Mouse (Mus musculus) neutrophil, adult 5-6 weeks (primary cell): Measurements from ENCODE around the gene Zfp735. TPM values are rescaled to one million over a fixed set of nuclear protein-coding genes. Genes with fewer than 3 reads are reported as not detected.

Experiments used
- ATAC-seq: fragments of 151-379, 151-347 bp; 2 replicates; pipeline ENCODE4 v1.8.0; 2017; ENCODE audit warnings: mild to moderate bottlenecking, moderate TSS enrichment; ENCODE audit not compliant: insufficient number of reproducible peaks, poor library complexity, low FRiP score, severe bottlenecking; ENCODE audit errors: extremely low read depth
- total RNA-seq: library from RNA; stranded (forward); fragments of 200-1000 nt; gene quantifications from 2 replicates; pipeline ENCODE4 v1.2.3, GENCODE M21; 2017

Zfp735 gene
- total RNA-seq, result not detected in 2 replicates

GRCm38 (mm10) chr11:73688478-73688877, at the start of gene Zfp735:
TSS of gene Zfp735 (plus strand) at chr11:73688778.
- no peak for ATAC-seq

DNA sequence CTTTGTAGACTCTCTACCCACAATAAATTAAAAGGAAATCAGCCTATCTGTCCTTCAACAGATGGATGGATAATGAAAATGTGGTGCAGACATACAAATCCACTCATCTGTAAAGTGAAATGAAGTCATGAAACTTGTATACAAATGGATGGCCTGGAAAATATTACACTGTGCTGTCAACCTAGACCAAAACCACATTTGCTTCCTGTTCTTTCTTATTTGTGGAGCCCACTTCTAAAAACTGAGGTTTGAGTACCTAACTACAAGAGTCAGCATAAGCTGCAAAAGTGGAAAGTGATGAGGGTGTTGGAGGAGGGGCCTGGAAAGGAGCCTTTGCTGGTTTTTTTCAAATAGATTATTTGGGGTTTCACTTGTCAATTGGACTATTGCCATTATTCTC, 70.5 kb downstream of the Zfp735 start:
- no peak for ATAC-seq

Other genes with a start within 250 kb of the Zfp735 start
- gene Olfr380, start 231.3 kb upstream of the Zfp735 start, total RNA-seq, result not detected in 2 replicates
- not detected in 2 replicates for gene Olfr381, start 197.2 kb upstream of the Zfp735 start, total RNA-seq
- gene Olfr382, start 171.6 kb upstream of the Zfp735 start, total RNA-seq, result not detected in 2 replicates
- gene Olfr385, start 95.8 kb upstream of the Zfp735 start, total RNA-seq, result not detected in 2 replicates
- not detected in 2 replicates for gene Olfr384, start 90.2 kb upstream of the Zfp735 start, total RNA-seq
- not detected in 2 replicates for gene Olfr389, start 91.9 kb downstream of the Zfp735 start, total RNA-seq
- not detected in 2 replicates for gene Olfr390, start 94.2 kb downstream of the Zfp735 start, total RNA-seq
- gene Olfr391-ps, start 114.3 kb downstream of the Zfp735 start, total RNA-seq, result not detected in 2 replicates
- gene Olfr392, start 128.3 kb downstream of the Zfp735 start, total RNA-seq, result not detected in 2 replicates
- gene Olfr393, start 162.7 kb downstream of the Zfp735 start, total RNA-seq, result not detected in 2 replicates
- gene Olfr394, start 202.0 kb downstream of the Zfp735 start, total RNA-seq, result 0.12 TPM in 1 of 2 replicates, not detected in the other
- 0.12 TPM in 1 of 2 replicates, not detected in the other for gene Olfr395, start 220.5 kb downstream of the Zfp735 start, total RNA-seq
- gene Olfr23, start 247.9 kb downstream of the Zfp735 start, total RNA-seq, result not detected in 2 replicates